Mouse (Mus musculus): ENCODE data around the gene Rrh. TPM values are rescaled to one million over a fixed set of nuclear protein-coding genes. Genes with fewer than 3 reads are reported as not detected.
"Not testable (repeated sequence)": the region's sequence is repeated elsewhere in the genome, so short reads cannot be mapped to it uniquely, and the experiment has no call there.

Gene Rrh
- total RNA-seq, 2 experiments from 2014 or later, result not detected

DNA sequence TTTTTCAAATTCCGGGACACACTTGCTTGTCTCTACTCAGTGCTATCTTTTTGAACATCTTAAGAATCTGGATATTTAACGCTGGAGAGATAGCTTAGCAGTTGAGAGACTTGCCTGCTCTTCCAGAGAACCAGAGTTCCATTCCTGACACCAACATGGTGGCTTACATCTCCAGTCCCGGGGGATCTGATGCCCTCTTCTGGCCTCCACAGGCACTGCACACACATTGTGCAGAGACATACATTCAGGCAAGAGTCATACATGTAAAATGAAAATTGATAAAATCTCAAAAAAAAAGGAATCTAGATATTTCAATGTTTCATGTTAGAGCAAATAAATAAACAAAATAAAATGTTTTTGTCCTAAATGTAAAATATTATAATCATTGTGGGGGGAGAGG, 39.6 kb downstream of the Rrh start:
- DNase-seq (ENCODE audit: low spot score), result no peak

GRCm38 (mm10) chr3:129781435-129781834, 41.0 kb downstream of the Rrh start:
- DNase-seq (ENCODE audit: low spot score), result no peak

DNA sequence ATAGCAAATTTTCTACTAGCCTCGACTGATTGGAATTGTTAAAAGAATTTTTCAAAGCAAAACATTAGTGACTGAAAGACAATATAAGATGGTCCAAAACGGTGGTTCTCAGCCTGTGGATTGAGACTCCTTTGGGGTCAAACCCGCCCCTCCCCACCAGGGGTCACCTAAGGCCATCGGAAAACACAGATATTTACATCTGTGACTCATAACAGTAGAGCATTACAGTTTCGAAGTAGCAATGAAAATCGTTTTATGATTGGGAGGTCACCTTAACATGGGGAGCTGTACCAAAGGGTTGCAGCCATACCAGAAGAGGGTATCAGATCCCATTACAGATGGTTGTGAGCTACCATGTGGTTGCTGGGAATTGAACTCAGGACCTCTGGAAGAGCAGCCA, 51.2 kb downstream of the Rrh start:
- no peak for DNase-seq (ENCODE audit: low spot score)

DNA sequence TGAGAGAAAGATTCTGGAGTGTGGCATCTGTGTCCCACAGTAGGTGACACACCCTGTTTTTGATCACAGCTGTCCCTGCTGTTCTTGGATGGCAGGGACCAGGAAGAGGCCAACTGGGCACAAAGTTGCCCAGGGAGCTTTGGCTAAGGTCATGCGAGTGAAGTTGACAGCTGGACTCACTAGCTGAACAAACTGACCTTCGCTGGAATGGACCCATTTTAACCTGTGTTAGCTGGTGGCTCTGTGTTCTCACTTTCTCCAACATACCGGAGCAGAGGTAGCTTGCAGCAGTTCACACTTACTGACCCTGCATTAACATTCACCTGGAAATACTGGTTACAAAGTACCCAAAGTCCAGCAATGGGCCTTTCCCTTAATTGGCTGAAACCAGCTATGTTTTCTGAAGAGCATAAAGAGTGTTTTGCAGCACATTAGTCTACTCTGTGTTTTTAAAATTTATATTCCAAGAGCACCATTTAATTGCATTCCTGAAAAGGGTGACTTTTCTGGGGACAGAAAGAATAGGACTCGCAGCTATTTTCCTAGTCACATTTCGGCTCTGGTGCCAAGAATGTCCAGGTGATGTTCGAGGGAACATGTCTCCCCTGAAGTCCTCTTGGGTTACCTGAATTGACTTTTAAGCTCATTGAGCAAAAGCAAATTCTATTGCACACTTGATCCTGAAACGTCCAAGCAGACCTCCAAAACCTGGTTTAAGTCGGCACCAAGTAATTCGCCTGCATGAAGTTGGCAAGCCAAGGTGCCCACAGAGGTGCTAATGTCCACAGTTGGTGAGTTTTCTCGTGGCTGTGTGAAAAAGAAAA, 55.2 kb downstream of the Rrh start:
- DNase-seq (ENCODE audit: low spot score), result peak; percentile 50

- peak; percentile 35 for DNase-seq (ENCODE audit: low spot score)
These were observed 56.3 kb downstream of the Rrh start for GRCm38 (mm10) chr3:129766106-129766505.

- not testable (repeated sequence) for DNase-seq (ENCODE audit: low spot score)
These were observed 64.8 kb downstream of the Rrh start for GRCm38 (mm10) chr3:129757599-129757998.

DNA sequence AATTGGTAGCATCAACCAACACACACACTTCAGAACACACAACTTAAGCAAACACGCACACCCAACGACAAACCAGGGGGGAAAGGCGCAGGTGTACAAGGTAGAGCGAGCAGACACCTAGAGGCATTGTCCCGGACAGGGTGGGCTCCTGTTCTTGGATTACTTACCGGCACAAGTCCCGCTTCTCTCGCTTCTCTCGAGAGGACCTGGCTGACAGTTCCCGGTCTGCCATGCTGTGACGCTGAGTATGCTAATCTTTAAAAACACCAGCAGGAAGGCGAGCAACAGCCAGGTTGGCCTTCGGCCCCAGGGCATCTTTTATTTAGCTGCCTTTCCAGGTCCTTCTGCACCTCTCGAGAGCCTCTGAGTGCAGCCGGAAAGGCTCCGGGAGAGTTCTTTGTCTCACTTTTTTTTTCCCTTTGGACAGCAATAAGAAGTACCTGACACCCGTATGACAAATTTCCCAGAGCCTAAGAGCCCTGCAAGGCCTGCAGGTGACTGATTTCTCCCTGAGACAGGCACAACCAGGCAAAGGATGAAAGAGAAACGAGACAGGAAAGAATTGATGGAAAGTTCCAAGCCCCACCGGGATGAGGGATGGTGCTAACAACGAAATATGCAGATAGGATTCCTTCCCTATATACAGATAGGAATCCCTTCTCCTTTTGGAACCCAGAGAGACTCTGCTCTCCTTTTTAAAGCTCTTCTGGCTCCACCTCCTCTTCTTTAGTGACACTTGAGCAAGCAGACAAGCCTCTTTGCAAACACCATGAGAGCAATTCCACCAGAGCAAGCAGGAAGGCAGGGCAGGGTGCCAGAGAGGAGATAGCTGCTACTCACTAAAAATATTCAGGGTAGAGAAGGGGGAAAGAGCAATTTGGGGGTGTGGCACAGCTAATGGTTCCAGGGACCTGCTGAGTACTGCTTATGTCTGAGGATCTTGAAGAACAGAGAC, 67.5 kb downstream of the Rrh start, which contains the start of gene Egf:
TSS of gene Egf (minus strand) at position 667 of the 955 bp plus-strand sequence.
- DNase-seq (ENCODE audit: low spot score), result peak; percentile 34

Other genes starting within 250 kb of the Rrh start
- gene Egf, start 67.3 kb downstream of the Rrh start, total RNA-seq (2021), result 10 to 100 TPM; 25.9 to 30.3 TPM
- gene Lrit3, start 18.6 kb downstream of the Rrh start, total RNA-seq (2021), result not detected
- gene Gar1, start 8.8 kb upstream of the Rrh start, total RNA-seq (2021), result 10 to 100 TPM; 19.7 to 21.7 TPM
- under 1 TPM in 1 of 2 experiments, not detected in 1; 0.38 TPM for gene Cfi, start 13.3 kb upstream of the Rrh start, total RNA-seq (2021)
- 100 to 1,000 TPM in 1 of 2 experiments, 10 to 100 TPM in 1; 89.5 to 116 TPM for gene Pla2g12a, start 56.0 kb upstream of the Rrh start, total RNA-seq (2021)
- 1 to 10 TPM; 1.8 to 2.8 TPM for gene Casp6, start 78.8 kb upstream of the Rrh start, total RNA-seq (2021)
- 1 to 10 TPM; 1.2 to 1.3 TPM for gene Mcub, start 147.6 kb upstream of the Rrh start, total RNA-seq (2021)
- gene Sec24b, start 239.0 kb upstream of the Rrh start, total RNA-seq (2021), result 10 to 100 TPM; 26.8 to 30.5 TPM

Measured in gastrocnemius, adult 18-20 months (tissue).